Mouse (Mus musculus) heart, adult 2 months (tissue): ENCODE results near the gene Sv2c. TPM values are rescaled to one million over a fixed set of nuclear protein-coding genes. Genes with fewer than 3 reads are reported as not detected.

Experiments used
- DNase-seq, 2 experiments: peaks; one replicate each; pipeline ENCODE4 v3.0.0; 2021
- H3K27ac ChIP-seq: fragments of 200-600 bp; 2 replicates; pipeline ENCODE4 v1.8.1; 2022
- H3K27me3 ChIP-seq: fragments of 200-500 bp; 2 replicates; pipeline ENCODE4 v1.6.1; 2012; ENCODE audit warnings: mild to moderate bottlenecking, low read length, inconsistent platforms, mixed read lengths; ENCODE audit not compliant: control insufficient read depth, insufficient read depth
- H3K36me3 ChIP-seq: fragments of 200-500 bp; 2 replicates; pipeline ENCODE4 v1.6.1; 2012; ENCODE audit warnings: low read length, inconsistent platforms; ENCODE audit not compliant: control insufficient read depth, insufficient read depth
- H3K4me1 ChIP-seq: fragments of 200-500 bp; 2 replicates; pipeline ENCODE4 v1.6.1; 2011; ENCODE audit warnings: low read length; ENCODE audit not compliant: control insufficient read depth, insufficient read depth
- H3K4me3 ChIP-seq: fragments of 200-600 bp; 2 replicates; pipeline ENCODE4 v1.8.1; 2022
- H3K79me2 ChIP-seq: fragments of 200-500 bp; replicated peaks from 2 replicates; pipeline ENCODE4 v1.6.1; 2012; ENCODE audit warnings: mild to moderate bottlenecking, inconsistent platforms, low read length, moderate library complexity, mixed read lengths; ENCODE audit not compliant: control insufficient read depth, insufficient read depth
- H3K9ac ChIP-seq: fragments of 200-500 bp; 2 replicates; pipeline ENCODE4 v1.6.1; 2012; ENCODE audit warnings: low read depth, mild to moderate bottlenecking, control low read depth, inconsistent platforms, low read length, mixed read lengths
- CTCF ChIP-seq: fragments of 200-600 bp; IDR thresholded peaks from 2 replicates; pipeline ENCODE4 v1.8.1; 2022; ENCODE audit warnings: antibody characterized with exemption, mild to moderate bottlenecking, moderate library complexity
- EP300 ChIP-seq: fragments of 200-500 bp; IDR thresholded peaks from 2 replicates; pipeline ENCODE4 v1.6.1; 2011; ENCODE audit warnings: low read depth, low read length, control low read depth; ENCODE audit not compliant: insufficient read depth
- POLR2A ChIP-seq: fragments of 200-500 bp; IDR thresholded peaks from 2 replicates; pipeline ENCODE4 v1.6.1; 2011; ENCODE audit warnings: mild to moderate bottlenecking, low read depth, low read length, control low read depth; ENCODE audit not compliant: insufficient read depth
- WGBS: fragments of 180-500 bp; shearing (Covaris S2); methylation state at CpG from one replicate; pipeline ENCODE4 v1.1.7; 2018; 5-methylcytosine and 5-hydroxymethylcytosine counted together
- intact Hi-C: fragments of 180-260 bp; cut with DNase I; formaldehyde crosslinking; loops from one replicate; pipeline ENCODE4 v1.15.1; 2025
- polyA plus RNA-seq: library from polyadenylated mRNA; depleted of rRNA; stranded (reverse); fragments of >200 nt; gene quantifications from 2 replicates; pipeline ENCODE4 v1.2.3, GENCODE M21; 2012
- total RNA-seq, 2 experiments: library from RNA; stranded (reverse); gene quantifications; 2 replicates each; pipeline ENCODE4 v1.2.3; 2021

Sv2c gene
- total and polyA plus RNA-seq, 3 experiments: 0.23 to 0.48 (median 0.41) TPM

- Histone ChIP-seq H3K36me3 (no peaks in the 10 kb centered on the region), H3K4me3 (no peak overlapping the region), H3K4me1 (no peaks in the 10 kb centered on the region; the same call in 1 of the 2 replicates), H3K79me2 (no peaks in the 10 kb centered on the region), H3K27me3 (no peaks in the 10 kb centered on the region), H3K27ac (no peak overlapping the region), H3K9ac (no peak overlapping the region)
- 51% methylated on average over 5 of the region's 5 CpGs for WGBS
- TF ChIP-seq EP300: no peak
- no peak for TF ChIP-seq POLR2A
- intact Hi-C loops: no loop called here
- DNase-seq: no peak
These were observed 186.4 kb downstream of the Sv2c start for GRCm38 (mm10) chr13:95945937-95946507.

- TF ChIP-seq EP300 (no peak), CTCF (no peak)
- Histone ChIP-seq H3K4me3 (no peak overlapping the region), H3K27me3 (no peaks in the 10 kb centered on the region), H3K79me2 (no peaks in the 10 kb centered on the region), H3K9ac (no peak overlapping the region), H3K36me3 (no peaks in the 10 kb centered on the region), H3K4me1 (no peaks in the 10 kb centered on the region), H3K27ac (no peak overlapping the region)
- 84% methylated on average over 6 of the region's 6 CpGs for WGBS
- intact Hi-C loops: no loop called here
- no peak for DNase-seq
These were observed 187.8 kb downstream of the Sv2c start for GRCm38 (mm10) chr13:95944621-95945020.

- intact Hi-C loops: no loop called here
- H3K36me3 ChIP-seq: no peaks in the 10 kb centered on the region
- H3K27ac ChIP-seq: no peak overlapping the region
- WGBS: 81% methylated on average over 3 of the region's 3 CpGs
- H3K9ac ChIP-seq: no peak overlapping the region
- no peaks in the 10 kb centered on the region for H3K79me2 ChIP-seq
- no peak overlapping the region for H3K4me3 ChIP-seq
- TF ChIP-seq POLR2A: no peak
- TF ChIP-seq CTCF: no peak
- no peak for TF ChIP-seq EP300
- no peak for DNase-seq
- no peaks in the 10 kb centered on the region for H3K27me3 ChIP-seq
- H3K4me1 ChIP-seq: no peaks in the 10 kb centered on the region
These were observed 188.5 kb downstream of the Sv2c start for GRCm38 (mm10) chr13:95943919-95944318.

GRCm38 (mm10) chr13:95942587-95942986 is 189.8 kb downstream of the Sv2c start:
- H3K79me2 ChIP-seq: no peaks in the 10 kb centered on the region
- H3K9ac ChIP-seq: no peak overlapping the region
- intact Hi-C loops: no loop called here
- WGBS: 59% methylated on average over 2 of the region's 2 CpGs
- H3K27ac ChIP-seq: no peak overlapping the region
- DNase-seq: no peak
- H3K4me3 ChIP-seq: no peak overlapping the region
- TF ChIP-seq CTCF (no peak), POLR2A (no peak), EP300 (no peak)
- H3K4me1 ChIP-seq: no peaks in the 10 kb centered on the region
- H3K36me3 ChIP-seq: no peaks in the 10 kb centered on the region
- H3K27me3 ChIP-seq: no peaks in the 10 kb centered on the region

- H3K4me1 ChIP-seq: no peaks in the 10 kb centered on the region
- H3K27me3 ChIP-seq: no peaks in the 10 kb centered on the region
- no peak overlapping the region for H3K9ac ChIP-seq
- no peak for TF ChIP-seq EP300
- no peak for TF ChIP-seq CTCF
- no peak for TF ChIP-seq POLR2A
- no peak overlapping the region for H3K4me3 ChIP-seq
- 94% methylated on average over 4 of the region's 4 CpGs for WGBS
- intact Hi-C loops: no loop called here
- no peaks in the 10 kb centered on the region for H3K36me3 ChIP-seq
- no peaks in the 10 kb centered on the region for H3K79me2 ChIP-seq
- H3K27ac ChIP-seq: no peak overlapping the region
- DNase-seq: no peak
These were observed 190.5 kb downstream of the Sv2c start for GRCm38 (mm10) chr13:95941861-95942260.

- Histone ChIP-seq H3K9ac (no peak overlapping the region), H3K27me3 (no peaks in the 10 kb centered on the region), H3K4me1 (no peaks in the 10 kb centered on the region), H3K4me3 (no peak overlapping the region), H3K79me2 (no peaks in the 10 kb centered on the region), H3K27ac (no peak overlapping the region), H3K36me3 (no peaks in the 10 kb centered on the region)
- TF ChIP-seq CTCF (no peak), EP300 (no peak)
- no peak for DNase-seq
- intact Hi-C loops: no loop called here
- WGBS: 75% methylated on average over 5 of the region's 5 CpGs
These were observed 191.6 kb downstream of the Sv2c start for GRCm38 (mm10) chr13:95940811-95941210.
